Mouse (Mus musculus): ENCODE results near the gene Slc35f4.

The Slc35f4 gene

DNA sequence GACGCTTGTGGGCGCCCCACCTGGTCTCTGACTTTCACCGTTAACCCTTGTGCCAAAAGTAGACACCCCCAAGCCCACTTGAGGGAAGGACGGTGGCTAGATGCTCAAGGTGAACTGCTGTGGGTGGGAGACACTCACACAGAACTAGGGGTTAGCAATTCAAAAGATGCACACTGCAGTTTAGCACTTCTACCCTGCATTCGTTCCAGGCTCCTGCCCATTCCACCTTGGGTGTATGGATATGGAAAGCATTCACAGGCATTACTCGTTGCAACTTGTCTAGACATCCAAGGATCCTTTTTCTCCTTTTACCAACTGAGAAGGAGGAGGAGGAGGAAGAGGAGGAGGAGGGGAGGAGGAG, at the start of gene Slc35f4:
Gene Slc35f4 (minus strand): TSS at position 116 of the 361 bp plus-strand sequence.
- DNase-seq (ENCODE audit: low read depth), result no peak

- DNase-seq (ENCODE audit: low read depth), result no peak
Measured at GRCm38 (mm10) chr14:49568369-49568768, 42.5 kb upstream of the Slc35f4 start.

DNA sequence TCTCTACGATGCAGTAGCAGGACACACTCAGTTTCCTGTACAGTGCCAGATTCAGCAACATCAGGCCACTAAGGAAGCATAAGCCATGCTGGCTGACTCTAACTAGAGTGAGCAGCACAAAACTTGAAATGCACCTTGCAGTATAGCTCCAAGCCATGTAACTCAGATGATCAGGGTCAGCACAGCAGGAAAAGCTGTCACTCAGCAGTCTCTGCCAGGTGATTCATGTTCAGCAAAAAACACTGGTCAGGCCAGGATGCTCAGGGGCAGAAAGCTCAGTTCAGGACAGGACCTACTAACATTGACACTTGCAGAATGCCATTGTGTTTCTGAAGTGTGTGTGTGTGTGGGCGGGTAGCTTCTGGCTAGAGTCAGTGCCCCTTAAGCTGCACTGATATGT, 34.9 kb upstream of the Slc35f4 start:
- no peak for DNase-seq (ENCODE audit: low read depth)

DNA sequence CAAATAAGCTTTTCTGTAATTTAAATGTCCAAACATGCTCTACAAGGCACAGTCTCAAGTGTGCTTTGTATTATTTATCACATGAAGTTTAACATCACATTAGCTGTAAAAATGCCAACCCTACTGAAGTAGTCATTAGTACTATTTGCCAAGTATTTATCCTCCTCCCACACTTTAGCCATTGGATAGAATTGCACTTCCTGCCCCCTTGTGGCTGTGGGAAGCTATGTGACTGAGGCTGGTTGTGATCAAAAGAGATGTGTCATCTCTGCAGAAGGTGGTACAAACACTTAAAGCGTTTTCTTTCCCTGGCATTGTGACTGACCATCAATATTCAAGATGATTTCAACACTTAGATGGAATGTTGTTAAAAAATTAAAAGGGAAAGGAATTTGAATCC, 14.3 kb upstream of the Slc35f4 start:
- DNase-seq (ENCODE audit: low read depth), result no peak

GRCm38 (mm10) chr14:49525176-49525930, 493 bp downstream of the Slc35f4 start:
- DNase-seq (ENCODE audit: low read depth), result peak; percentile 49

DNA sequence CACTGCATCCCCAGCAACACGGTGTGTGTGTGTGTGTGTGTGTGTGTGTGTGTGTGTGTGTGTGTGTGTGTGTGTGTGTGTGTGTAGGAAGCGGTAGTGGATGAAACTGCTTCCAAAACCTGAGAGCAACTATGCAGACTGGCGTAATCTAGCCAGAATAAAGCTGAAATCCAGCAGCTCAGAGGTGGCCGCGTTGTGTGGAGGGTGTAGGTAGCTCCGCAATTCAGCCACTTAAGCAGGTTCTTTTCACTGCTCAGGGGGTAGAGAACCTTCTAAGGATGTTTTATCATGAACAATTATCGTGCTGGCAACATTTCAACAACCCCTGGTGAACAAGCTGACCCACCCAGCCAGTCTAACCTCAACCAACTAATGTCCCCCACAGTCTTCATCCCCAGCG, 1.2 kb downstream of the Slc35f4 start:
- DNase-seq (ENCODE audit: low read depth), result no peak

GRCm38 (mm10) chr14:49515096-49515665, 10.7 kb downstream of the Slc35f4 start:
- no peak for DNase-seq (ENCODE audit: low read depth)

- no peak for DNase-seq (ENCODE audit: low read depth)
Measured at GRCm38 (mm10) chr14:49514137-49514536, 11.7 kb downstream of the Slc35f4 start.

- DNase-seq (ENCODE audit: low read depth), result no peak
Measured at GRCm38 (mm10) chr14:49495192-49495591, 30.7 kb downstream of the Slc35f4 start.

- no peak for DNase-seq (ENCODE audit: low read depth)
Measured at GRCm38 (mm10) chr14:49493793-49494192, 32.1 kb downstream of the Slc35f4 start.

DNA sequence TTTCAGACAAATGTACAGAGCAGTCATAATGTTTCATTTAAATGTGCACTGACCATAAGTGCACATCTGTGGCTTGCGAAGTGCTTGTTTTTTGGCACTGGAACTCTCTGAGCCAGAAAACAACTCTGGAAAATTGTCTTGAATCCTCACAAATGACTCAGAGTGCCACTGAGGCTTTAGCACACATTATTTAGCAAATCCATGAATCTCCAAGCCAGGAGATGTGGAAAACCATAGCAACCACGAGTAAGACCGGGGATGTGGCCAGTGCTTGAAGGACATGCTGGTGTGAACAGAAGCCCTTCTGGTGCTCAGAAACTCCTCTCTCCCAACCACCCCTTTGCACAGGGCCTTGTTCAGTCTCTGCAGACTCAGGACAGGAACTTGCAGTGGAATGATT, 33.3 kb downstream of the Slc35f4 start:
- no peak for DNase-seq (ENCODE audit: low read depth)

DNA sequence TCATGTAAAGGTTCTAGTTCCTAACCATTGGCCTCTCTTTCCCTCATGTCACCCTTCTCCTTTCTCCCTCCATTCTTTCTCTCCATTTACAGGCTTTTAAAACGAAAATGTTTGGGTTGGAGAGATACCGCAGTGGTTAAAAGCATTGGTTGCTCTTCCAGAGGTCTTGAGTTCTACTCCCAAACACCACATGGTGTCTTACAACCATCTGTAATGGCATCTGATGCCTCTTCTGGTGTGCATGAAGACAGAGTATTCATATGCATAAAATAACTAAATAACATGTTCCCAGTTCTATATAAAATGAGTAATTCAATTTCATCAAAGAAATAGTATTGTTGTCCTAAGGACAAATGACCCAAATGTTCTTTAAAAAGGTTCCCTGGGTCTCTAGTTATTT, 49.2 kb downstream of the Slc35f4 start:
- DNase-seq (ENCODE audit: low read depth), result no peak

DNA sequence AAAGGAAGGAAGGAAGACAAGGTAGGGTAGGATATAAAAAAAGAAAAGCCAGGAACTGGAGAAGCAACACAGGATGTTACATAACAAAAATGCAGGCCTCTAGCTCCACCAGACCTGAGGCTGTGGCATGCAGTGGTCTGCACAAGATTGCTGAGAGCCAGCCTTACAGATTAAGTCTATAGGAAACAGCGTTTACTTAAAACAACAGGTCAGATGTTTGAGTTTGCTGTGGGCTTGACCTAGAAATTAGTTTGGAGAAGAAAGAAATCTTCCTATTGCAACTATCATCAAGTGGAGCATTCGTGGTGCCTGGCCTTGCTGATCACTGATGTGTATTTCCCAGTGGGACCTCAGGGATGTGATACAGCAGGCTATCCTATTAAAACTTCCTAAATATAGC, 64.1 kb downstream of the Slc35f4 start:
- DNase-seq (ENCODE audit: low read depth), result no peak

DNA sequence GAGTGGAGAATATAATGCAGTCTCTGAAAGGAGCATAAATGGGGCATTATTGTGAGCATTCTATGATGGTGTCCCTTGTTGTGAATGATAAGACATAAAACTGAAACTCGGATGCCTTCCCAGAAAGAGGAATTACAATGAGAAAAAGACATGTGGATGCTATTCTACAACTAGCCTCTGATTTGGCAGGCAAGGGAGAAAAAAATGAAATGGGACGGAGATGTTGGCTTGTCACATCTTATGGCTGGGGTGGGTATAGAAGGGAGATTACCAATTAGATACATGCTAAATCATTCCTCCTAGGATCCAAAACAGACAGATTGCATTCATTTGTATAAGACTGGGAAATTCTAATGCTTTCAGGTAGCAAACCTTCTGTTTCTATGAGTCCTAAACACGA, 65.0 kb downstream of the Slc35f4 start:
- no peak for DNase-seq (ENCODE audit: low read depth)

GRCm38 (mm10) chr14:49454283-49454914, 71.4 kb downstream of the Slc35f4 start:
- no peak for DNase-seq (ENCODE audit: low read depth)

DNA sequence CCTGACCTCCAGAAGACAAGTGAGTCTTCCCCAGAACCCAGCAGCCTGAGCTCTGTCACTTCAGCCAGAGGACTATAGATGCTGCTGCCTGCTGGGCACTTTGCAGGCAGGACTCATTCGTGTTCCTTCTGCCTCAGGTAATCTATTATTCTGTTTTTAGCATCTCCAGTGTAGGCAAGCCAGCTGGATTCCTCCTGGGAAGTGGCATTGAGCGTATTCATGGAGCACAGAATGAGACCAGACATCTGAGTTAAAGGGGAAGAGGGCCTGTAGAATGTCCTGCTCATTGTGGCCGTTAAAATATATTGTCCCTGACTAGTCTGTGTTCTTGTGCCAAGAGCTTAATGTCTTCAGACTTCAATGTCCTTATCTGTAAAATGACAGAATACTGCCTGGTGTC, 72.1 kb downstream of the Slc35f4 start:
- no peak for DNase-seq (ENCODE audit: low read depth)

- DNase-seq (ENCODE audit: low read depth), result no peak
Measured at GRCm38 (mm10) chr14:49447669-49448068, 78.2 kb downstream of the Slc35f4 start.

DNA sequence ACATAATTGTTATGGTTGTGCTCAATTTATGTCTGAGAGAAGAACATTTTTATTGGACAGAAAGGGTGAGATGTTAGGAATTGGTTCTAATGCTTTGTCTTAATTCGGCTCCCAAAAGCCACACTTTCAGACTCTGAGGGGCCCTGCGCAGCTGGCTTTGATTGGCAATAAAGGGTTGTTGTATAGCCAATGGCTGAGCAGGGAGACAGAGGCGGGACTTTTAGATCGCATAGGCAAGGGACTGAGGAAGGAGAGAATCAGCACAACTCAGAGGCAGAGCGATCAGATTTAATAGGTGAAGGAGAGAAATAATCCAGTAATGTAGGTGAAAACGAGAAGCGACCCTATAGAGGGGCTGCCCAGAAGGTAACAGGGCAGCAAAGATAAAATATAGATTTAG, 79.4 kb downstream of the Slc35f4 start:
- no peak for DNase-seq (ENCODE audit: low read depth)

GRCm38 (mm10) chr14:49436811-49437210, 89.0 kb downstream of the Slc35f4 start:
- no peak for DNase-seq (ENCODE audit: low read depth)

DNA sequence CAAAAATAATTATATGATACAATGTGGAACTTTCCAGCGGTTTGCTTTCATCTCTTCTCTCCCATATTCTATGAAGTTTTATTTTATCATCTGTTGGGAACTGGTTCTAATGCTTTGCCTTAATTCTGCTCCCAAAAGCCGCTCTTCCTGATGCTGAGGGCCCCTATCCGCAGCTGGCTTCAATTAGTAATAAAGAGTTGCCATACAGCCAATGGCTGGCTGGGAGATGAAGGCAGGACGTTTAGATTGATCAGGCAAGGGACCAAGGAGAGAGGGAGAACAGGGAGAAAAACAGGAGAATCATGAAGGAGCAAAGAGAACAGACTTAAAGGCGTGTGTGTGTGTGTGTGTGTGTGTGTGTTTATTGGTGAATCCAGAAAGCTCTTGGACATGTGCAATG, 94.0 kb downstream of the Slc35f4 start:
- DNase-seq (ENCODE audit: low read depth), result no peak

GRCm38 (mm10) chr14:49392482-49392881, 133.4 kb downstream of the Slc35f4 start:
- no peak for DNase-seq (ENCODE audit: low read depth)

DNA sequence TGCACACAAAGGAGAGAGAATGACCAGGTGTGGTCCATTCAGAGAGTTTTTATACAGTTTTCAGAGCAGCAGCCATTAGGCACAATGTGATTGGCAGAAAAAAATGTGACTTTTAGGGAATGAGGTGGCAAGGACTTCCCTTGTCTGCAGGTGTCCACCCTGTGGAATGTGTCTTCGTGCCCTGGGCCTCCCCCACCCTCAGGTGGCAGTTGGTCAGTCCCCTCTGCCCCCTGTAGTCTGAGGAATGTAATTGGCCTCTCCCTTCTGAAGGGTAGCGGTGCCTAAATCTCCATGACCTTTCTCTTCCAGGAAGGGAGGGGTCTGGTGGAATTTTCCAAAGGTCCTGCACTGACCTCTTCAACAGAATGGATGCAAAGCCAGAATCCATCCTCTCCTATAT, 163.7 kb downstream of the Slc35f4 start:
- no peak for DNase-seq (ENCODE audit: low read depth)

- no peak for DNase-seq (ENCODE audit: low read depth)
Measured at GRCm38 (mm10) chr14:49355561-49355960, 170.3 kb downstream of the Slc35f4 start.

- DNase-seq (ENCODE audit: low read depth), result peak; percentile 9
Measured at GRCm38 (mm10) chr14:49348897-49349250, 177.0 kb downstream of the Slc35f4 start.
